Mouse (Mus musculus) erythroblast, adult 5-6 weeks (primary cell): ENCODE data around the gene Ralgds. TPM values are rescaled to one million over a fixed set of nuclear protein-coding genes. Genes with fewer than 3 reads are reported as not detected.
"Not testable (repeated sequence)": the region's sequence is repeated elsewhere in the genome, so short reads cannot be mapped to it uniquely, and the experiment has no call there.

Experiments used
- ATAC-seq: replicated peaks from 2 replicates; pipeline ENCODE4 v1.8.0; 2016; ENCODE audit warnings: moderate number of reproducible peaks, mild to moderate bottlenecking, moderate TSS enrichment, inconsistent platforms; ENCODE audit not compliant: poor library complexity, low FRiP score, severe bottlenecking
- total RNA-seq, 2 experiments: library from RNA; stranded (forward) in 1 of 2; stranded (reverse) in 1 of 2; fragments of 150-400 nt in 1 of 2; fragments of 200-764, 138-1000 nt in 1 of 2; gene quantifications; 2 replicates each; pipeline versions ENCODE4 v1.2.3 to v1.2.4; 2015 to 2017; ENCODE audit warnings: low replicate concordance in 2 of 2

Gene Ralgds
- total RNA-seq (2015; ENCODE audit: low replicate concordance) (1.5 TPM in 1 of 2 replicates, not detected in the other), total RNA-seq (2017; ENCODE audit: low replicate concordance) (0.28 and 4.2 TPM in 2 replicates)

GRCm38 (mm10) chr2:28512798-28513401, at the start of gene Ralgds:
Ralgds (plus strand) TSS chr2:28513125.
- ATAC-seq: no peak

GRCm38 (mm10) chr2:28463919-28464318, 49.0 kb upstream of the Ralgds start:
- ATAC-seq: peak; percentile 71; the same call in 1 of the 2 replicates

- no peak for ATAC-seq
Measured at GRCm38 (mm10) chr2:28464919-28465318, 48.0 kb upstream of the Ralgds start.

GRCm38 (mm10) chr2:28465836-28466518, 46.9 kb upstream of the Ralgds start, which contains the start of gene 1700007K13Rik:
1700007K13Rik (minus strand) TSS chr2:28466332.
- no peak for ATAC-seq

- 0 out of 2 replicates have a peak, but pooled peaks have one; percentile 51 for ATAC-seq
Measured at GRCm38 (mm10) chr2:28467860-28468485, 45.0 kb upstream of the Ralgds start, which contains the start of gene Mrps2. Mrps2 (plus strand) TSS chr2:28468066.

GRCm38 (mm10) chr2:28468486-28469225, 44.3 kb upstream of the Ralgds start:
- no peak for ATAC-seq

- no peak for ATAC-seq
Measured at GRCm38 (mm10) chr2:28469461-28469860, 43.5 kb upstream of the Ralgds start.

- no peak for ATAC-seq
Measured at GRCm38 (mm10) chr2:28470591-28470990, 42.3 kb upstream of the Ralgds start.

- ATAC-seq: not testable (repeated sequence)
Measured at GRCm38 (mm10) chr2:28472011-28472410, 40.9 kb upstream of the Ralgds start.

- ATAC-seq: not testable (repeated sequence)
Measured at GRCm38 (mm10) chr2:28477993-28478392, 34.9 kb upstream of the Ralgds start.

- ATAC-seq: no peak
Measured at GRCm38 (mm10) chr2:28479208-28480204, 33.4 kb upstream of the Ralgds start.

GRCm38 (mm10) chr2:28483861-28484260, 29.1 kb upstream of the Ralgds start:
- ATAC-seq: no peak

- ATAC-seq: no peak
Measured at GRCm38 (mm10) chr2:28494521-28494920, 18.4 kb upstream of the Ralgds start.

GRCm38 (mm10) chr2:28495207-28495756, 17.6 kb upstream of the Ralgds start:
- ATAC-seq: no peak

- ATAC-seq: no peak
Measured at GRCm38 (mm10) chr2:28495801-28496595, 16.9 kb upstream of the Ralgds start.

- no peak for ATAC-seq
Measured at GRCm38 (mm10) chr2:28496671-28497070, 16.3 kb upstream of the Ralgds start, which contains the start of gene Gbgt1. Gbgt1 (plus strand) TSS chr2:28496891.

- no peak for ATAC-seq
Measured at GRCm38 (mm10) chr2:28497561-28497960, 15.4 kb upstream of the Ralgds start.

- ATAC-seq: no peak
Measured at GRCm38 (mm10) chr2:28498431-28498830, 14.5 kb upstream of the Ralgds start.
